Mouse (Mus musculus): ENCODE data around the gene Rexo5.

- TF ChIP-seq EP300 (IDR thresholded peaks at IDR 0.05; ENCODE audit: insufficient read depth, low read depth, low read length) (no peak), CTCF (IDR thresholded peaks at IDR 0.05) (no peak), POLR2A (IDR thresholded peaks at IDR 0.05; ENCODE audit: insufficient read depth, low read depth, low read length) (no peak)
These were observed 82.1 kb downstream of the Rexo5 start for GRCm38 (mm10) chr7:119875776-119876440.

Measured in heart, adult 2 months (tissue).